Comparison of ENCODE assay signal across 36 mouse cellular contexts in the genomic region with DNA sequence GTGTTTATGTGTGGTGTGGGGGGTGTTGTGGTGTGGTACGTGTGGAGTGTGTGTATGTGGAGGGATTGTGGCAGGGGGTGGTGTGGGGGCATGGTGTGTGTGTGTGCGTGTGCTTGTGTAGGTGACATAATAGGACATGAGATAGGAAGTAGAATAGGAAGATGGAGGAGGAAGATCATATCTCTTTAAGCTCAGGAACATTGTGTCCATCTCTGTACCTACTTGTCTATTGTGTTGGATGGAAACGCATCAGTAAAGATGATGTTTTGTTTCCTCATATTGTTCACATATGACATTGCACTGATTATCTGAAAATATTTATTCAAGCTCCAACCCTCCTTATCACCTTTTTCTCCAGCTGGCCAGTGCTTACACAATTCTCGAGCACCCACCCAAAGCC. TPM values are rescaled to one million over a fixed set of nuclear protein-coding genes. Genes with fewer than 3 reads are reported as not detected.
"Had no signal": no experiment of that assay in that cellular context is flagged by ENCODE, and none has a peak within 500 bp of the region (broad histone marks: within the 10 kb centered on the region; RNA-seq: fewer than 3 reads in every experiment).

No protein-coding gene starts in this region.

- H3K27ac ChIP-seq: left cerebral cortex, adult 2 months; limb, embryonic 10.5 days; limb, embryonic 12.5 days; limb, embryonic 13.5 days; limb, embryonic 15.5 days; liver, embryonic 12.5 days; liver, embryonic 13.5 days; liver, embryonic 14.5 days; liver, embryonic 15.5 days; lung, embryonic 15.5 days; macrophage; midbrain, embryonic 10.5 days; midbrain, embryonic 12.5 days; midbrain, embryonic 13.5 days; midbrain, embryonic 15.5 days; neural tube, embryonic 12.5 days had no signal

- H3K9ac ChIP-seq: limb, embryonic 12.5 days; limb, embryonic 13.5 days; limb, embryonic 15.5 days; liver, embryonic 12.5 days; liver, embryonic 13.5 days; liver, embryonic 14.5 days; liver, embryonic 15.5 days; liver, postnatal 0 days; lung, embryonic 14.5 days; lung, embryonic 15.5 days; midbrain, embryonic 12.5 days; midbrain, embryonic 13.5 days; midbrain, embryonic 15.5 days; neural tube, embryonic 12.5 days had no signal

- DNase-seq: left cerebral cortex, postnatal 4 days; liver; liver, embryonic 13.5 days; liver, postnatal 0 days; lung, adult 18-20 months; lung, adult 2 months; lung, embryonic 14.5 days; lung, postnatal 10 days; lung, postnatal 14 days; lung, postnatal 36 days; lung, postnatal 4 days; midbrain, embryonic 14.5 days had no signal

- H3K4me3 ChIP-seq: left cerebral cortex, adult 2 months; limb, embryonic 10.5 days; limb, embryonic 12.5 days; limb, embryonic 13.5 days; limb, embryonic 15.5 days; liver, embryonic 12.5 days; liver, embryonic 13.5 days; liver, embryonic 15.5 days; lung, embryonic 15.5 days; megakaryocyte, embryonic 14.5 days; midbrain, embryonic 10.5 days; midbrain, embryonic 12.5 days; midbrain, embryonic 13.5 days; midbrain, embryonic 15.5 days; myocyte; neural tube, embryonic 12.5 days had no signal

- ATAC-seq: liver, embryonic 12.5 days; liver, postnatal 0 days; midbrain, embryonic 13.5 days; midbrain, embryonic 15.5 days; midbrain, embryonic 16.5 days had no signal

- H3K4me2 ChIP-seq: limb, embryonic 12.5 days; limb, embryonic 13.5 days; limb, embryonic 15.5 days; liver, embryonic 11.5 days; liver, embryonic 12.5 days; liver, embryonic 13.5 days; liver, embryonic 15.5 days; lung, embryonic 14.5 days; lung, embryonic 15.5 days; midbrain, embryonic 11.5 days; midbrain, embryonic 12.5 days; midbrain, embryonic 13.5 days; midbrain, embryonic 15.5 days; neural tube, embryonic 12.5 days had no signal

- H3K36me3 ChIP-seq: limb, embryonic 10.5 days; limb, embryonic 12.5 days; limb, embryonic 13.5 days; limb, embryonic 15.5 days; liver, embryonic 12.5 days; liver, embryonic 13.5 days; liver, embryonic 15.5 days; lung, embryonic 15.5 days; midbrain, embryonic 10.5 days; midbrain, embryonic 12.5 days; midbrain, embryonic 13.5 days; midbrain, embryonic 15.5 days; neural tube, embryonic 12.5 days had no signal

- H3K9me3 ChIP-seq: limb, embryonic 10.5 days; limb, embryonic 12.5 days; limb, embryonic 13.5 days; limb, embryonic 15.5 days; liver, embryonic 12.5 days; liver, embryonic 13.5 days; liver, embryonic 15.5 days; lung, embryonic 15.5 days; midbrain, embryonic 10.5 days; midbrain, embryonic 12.5 days; midbrain, embryonic 13.5 days; midbrain, embryonic 15.5 days; neural tube, embryonic 12.5 days had no signal

- H3K4me1 ChIP-seq: limb, embryonic 12.5 days; liver, embryonic 12.5 days; liver, embryonic 13.5 days; liver, embryonic 15.5 days; midbrain, embryonic 12.5 days; midbrain, embryonic 15.5 days; neural tube, embryonic 12.5 days had no signal

- H3K27me3 ChIP-seq: limb, embryonic 12.5 days; limb, embryonic 13.5 days; limb, embryonic 15.5 days; liver, embryonic 12.5 days; liver, embryonic 13.5 days; liver, embryonic 15.5 days; lung, embryonic 15.5 days; midbrain, embryonic 12.5 days; midbrain, embryonic 13.5 days; midbrain, embryonic 15.5 days; neural tube, embryonic 12.5 days had no signal

RNA-seq across cellular contexts. Expression of a gene that starts 5.9 kb away (rescaled TPM):
- total RNA-seq: liver, adult 2 months; megakaryocyte progenitor cell, adult 5-6 weeks; megakaryocyte, adult 5-6 weeks; monocyte, adult 5-6 weeks had no signal
- polyA plus RNA-seq: liver, postnatal 0 days; macrophage had no signal
